Mouse (Mus musculus) cortical plate, adult 2 months (tissue): Measurements from ENCODE around the gene Senp8.

Experiments used
- CTCF ChIP-seq: fragments of 200-500 bp; IDR thresholded peaks from 2 replicates; pipeline ENCODE4 v1.5.1; 2011; ENCODE audit warnings: mild to moderate bottlenecking, control low read depth, low read length; ENCODE audit not compliant: insufficient read depth; ENCODE audit errors: extremely low read depth
- POLR2A ChIP-seq: fragments of 200-500 bp; IDR thresholded peaks from 2 replicates; pipeline ENCODE4 v1.6.1; 2011; ENCODE audit warnings: mild to moderate bottlenecking, low read length, control low read depth; ENCODE audit not compliant: insufficient read depth; ENCODE audit errors: extremely low read depth

- TF ChIP-seq POLR2A, result no peak
- no peak for TF ChIP-seq CTCF
These were observed 34.1 kb downstream of the Senp8 start for GRCm38 (mm10) chr9:59716275-59716898.
